Mouse (Mus musculus): Measurements from ENCODE around the gene Dmc1. TPM values are rescaled to one million over a fixed set of nuclear protein-coding genes. Genes with fewer than 3 reads are reported as not detected.

Dmc1 gene
- polyA plus RNA-seq (2017; shearing (Covaris generic)), result not detected

- ATAC-seq, result no peak
Observed at GRCm38 (mm10) chr15:79604990-79605665, at the start of gene Dmc1. Gene Dmc1 (minus strand): TSS chr15:79605109.

- no peak for ATAC-seq
Observed at GRCm38 (mm10) chr15:79651481-79651880, 46.6 kb upstream of the Dmc1 start.

- ATAC-seq, result no peak
Observed at GRCm38 (mm10) chr15:79650569-79650968, 45.7 kb upstream of the Dmc1 start.

- no peak for ATAC-seq
Observed at GRCm38 (mm10) chr15:79648130-79648529, 43.2 kb upstream of the Dmc1 start.

GRCm38 (mm10) chr15:79645483-79645882 is 40.6 kb upstream of the Dmc1 start:
- ATAC-seq, result no peak

GRCm38 (mm10) chr15:79641135-79641817 is 36.4 kb upstream of the Dmc1 start:
- no peak for ATAC-seq

- ATAC-seq, result no peak
Observed at GRCm38 (mm10) chr15:79630471-79630870, 25.6 kb upstream of the Dmc1 start.

- ATAC-seq, result no peak
Observed at GRCm38 (mm10) chr15:79619770-79620414, 15.0 kb upstream of the Dmc1 start.

- ATAC-seq, result no peak
Observed at GRCm38 (mm10) chr15:79618456-79618855, 13.5 kb upstream of the Dmc1 start.

- ATAC-seq, result no peak
Observed at GRCm38 (mm10) chr15:79617135-79617534, 12.2 kb upstream of the Dmc1 start.

GRCm38 (mm10) chr15:79616729-79617128 is 11.8 kb upstream of the Dmc1 start:
- no peak for ATAC-seq

- ATAC-seq, result no peak
Observed at GRCm38 (mm10) chr15:79615501-79615900, 10.6 kb upstream of the Dmc1 start.

GRCm38 (mm10) chr15:79609226-79609625 is 4.3 kb upstream of the Dmc1 start:
- no peak for ATAC-seq

GRCm38 (mm10) chr15:79608214-79608613 is 3.3 kb upstream of the Dmc1 start:
- no peak for ATAC-seq

GRCm38 (mm10) chr15:79607757-79608156 is 2.8 kb upstream of the Dmc1 start:
- no peak for ATAC-seq

- ATAC-seq, result no peak
Observed at GRCm38 (mm10) chr15:79606161-79606560, 1.3 kb upstream of the Dmc1 start.

- ATAC-seq, result no peak
Observed at GRCm38 (mm10) chr15:79600176-79600575, 4.7 kb downstream of the Dmc1 start.

- no peak for ATAC-seq
Observed at GRCm38 (mm10) chr15:79598715-79599114, 6.2 kb downstream of the Dmc1 start.

GRCm38 (mm10) chr15:79581581-79581980 is 23.3 kb downstream of the Dmc1 start:
- ATAC-seq, result no peak

GRCm38 (mm10) chr15:79577671-79578426 is 27.1 kb downstream of the Dmc1 start:
- peak; percentile 95 for ATAC-seq

- ATAC-seq, result no peak
Observed at GRCm38 (mm10) chr15:79576947-79577346, 28.0 kb downstream of the Dmc1 start.

GRCm38 (mm10) chr15:79575543-79576222 is 29.2 kb downstream of the Dmc1 start:
- no peak for ATAC-seq

Measured in CD4-positive, CD25-positive, alpha-beta regulatory T cell, adult 4 months (primary cell).